Mouse (Mus musculus): ENCODE results near the gene Adipor1. TPM values are rescaled to one million over a fixed set of nuclear protein-coding genes. Genes with fewer than 3 reads are reported as not detected.

Adipor1 gene
- total and polyA plus RNA-seq, 2 experiments from 2014 or later, result 123 to 210 TPM

DNA sequence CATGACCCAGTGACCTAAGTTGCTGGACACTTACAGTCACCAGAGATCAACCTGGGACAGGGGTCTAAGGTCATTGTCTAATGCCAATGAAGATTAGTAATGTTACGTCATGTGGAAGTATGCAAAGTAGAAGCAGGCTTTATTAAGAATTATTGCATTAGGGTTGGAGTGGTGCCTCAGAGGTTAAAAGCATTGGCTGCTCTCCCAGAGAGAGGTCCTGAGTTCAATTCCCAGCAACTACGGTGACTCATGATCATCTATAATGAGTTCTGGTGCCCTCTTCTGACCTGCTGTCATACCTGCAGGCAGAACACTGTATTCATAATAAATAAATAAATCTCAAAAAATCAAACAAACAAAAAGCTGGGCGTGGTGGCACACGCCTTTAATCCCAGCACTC lies 35.0 kb downstream of the Adipor1 start:
- Histone ChIP-seq H3K9me3 (replicated peaks; ENCODE audit: control insufficient read depth, low read length) (no peaks in the 10 kb centered on the region), H3K36me3 (replicated peaks; ENCODE audit: control insufficient read depth, insufficient read depth, low read length) (no peaks in the 10 kb centered on the region), H3K4me1 (ENCODE audit: control insufficient read depth, insufficient read depth) (peaks cover 6% of the 10 kb centered on the region; the same call in 1 of the 2 replicates), H3K27me3 (ENCODE audit: control insufficient read depth, insufficient read depth, low read length) (no peaks in the 10 kb centered on the region), H3K4me2 (ENCODE audit: low read depth, low read length) (no peak overlapping the region), H3K4me3 (ENCODE audit: low read depth, low read length) (no peak overlapping the region), H3K27ac (ENCODE audit: low read depth) (no peak overlapping the region), H3K9ac (replicated peaks; ENCODE audit: low read depth, low read length) (no peak overlapping the region)
- 78% methylated on average over 4 of the region's 4 CpGs for WGBS
- DNase-seq (ENCODE audit: low spot score) (no peak), ATAC-seq (ENCODE audit: insufficient read depth, low read depth) (no peak)
- no peak; the same call in 1 of the 2 replicates for TF ChIP-seq CTCF (IDR thresholded peaks at IDR 0.05; ENCODE audit: low read depth)
- no peak for TF ChIP-seq EP300 (IDR thresholded peaks at IDR 0.05; ENCODE audit: low read depth)

- H3K4me1 ChIP-seq (ENCODE audit: control insufficient read depth, insufficient read depth), result peaks cover 9% of the 10 kb centered on the region
- H3K27me3 ChIP-seq (ENCODE audit: control insufficient read depth, insufficient read depth, low read length), result no peaks in the 10 kb centered on the region
- H3K27ac ChIP-seq (ENCODE audit: low read depth), result no peak overlapping the region
- ATAC-seq (ENCODE audit: insufficient read depth, low read depth) (no peak), DNase-seq (ENCODE audit: low spot score) (peak; percentile 22)
- TF ChIP-seq EP300 (IDR thresholded peaks at IDR 0.05; ENCODE audit: low read depth) (no peak), CTCF (IDR thresholded peaks at IDR 0.05; ENCODE audit: low read depth) (peak; percentile 68)
- no peak overlapping the region for H3K4me3 ChIP-seq (ENCODE audit: low read depth, low read length)
- H3K9me3 ChIP-seq (replicated peaks; ENCODE audit: control insufficient read depth, low read length), result no peaks in the 10 kb centered on the region
- H3K9ac ChIP-seq (replicated peaks; ENCODE audit: low read depth, low read length), result no peak overlapping the region
- H3K4me2 ChIP-seq (ENCODE audit: low read depth, low read length), result no peak overlapping the region
- WGBS, result 35% methylated on average over 3 of the region's 3 CpGs
- no peaks in the 10 kb centered on the region for H3K36me3 ChIP-seq (replicated peaks; ENCODE audit: control insufficient read depth, insufficient read depth, low read length)
Observed at GRCm38 (mm10) chr1:134450986-134451385, 35.8 kb downstream of the Adipor1 start.

GRCm38 (mm10) chr1:134454904-134455824 lies 40.0 kb downstream of the Adipor1 start, which contains the start of gene Klhl12:
TSS of gene Klhl12 (plus strand) at chr1:134455531.
- Histone ChIP-seq H3K27ac (ENCODE audit: low read depth) (peak within 1 kb of the TSS; percentile 74), H3K27me3 (ENCODE audit: control insufficient read depth, insufficient read depth, low read length) (no peaks in the 10 kb centered on the region), H3K36me3 (replicated peaks; ENCODE audit: control insufficient read depth, insufficient read depth, low read length) (peaks cover 17% of the 10 kb centered on the region), H3K4me2 (ENCODE audit: low read depth, low read length) (peak within 1 kb of the TSS; percentile 77), H3K4me1 (ENCODE audit: control insufficient read depth, insufficient read depth) (peaks cover 13% of the 10 kb centered on the region), H3K9me3 (replicated peaks; ENCODE audit: control insufficient read depth, low read length) (no peaks in the 10 kb centered on the region), H3K4me3 (ENCODE audit: low read depth, low read length) (peak within 1 kb of the TSS; percentile 88), H3K9ac (replicated peaks; ENCODE audit: low read depth, low read length) (peak within 1 kb of the TSS; percentile 84)
- no peak for TF ChIP-seq EP300 (IDR thresholded peaks at IDR 0.05; ENCODE audit: low read depth)
- peak; percentile 0; the same call in 1 of the 2 replicates for TF ChIP-seq CTCF (IDR thresholded peaks at IDR 0.05; ENCODE audit: low read depth)
- DNase-seq (ENCODE audit: low spot score) (peak; percentile 80), ATAC-seq (ENCODE audit: insufficient read depth, low read depth) (peak; percentile 95)
- WGBS, result 1% methylated on average over 60 of the region's 61 CpGs

- WGBS, result 17% methylated on average over 5 of the region's 5 CpGs
- ATAC-seq (ENCODE audit: insufficient read depth, low read depth) (no peak), DNase-seq (ENCODE audit: low spot score) (no peak)
- H3K27me3 ChIP-seq (ENCODE audit: control insufficient read depth, insufficient read depth, low read length), result no peaks in the 10 kb centered on the region
- H3K4me2 ChIP-seq (ENCODE audit: low read depth, low read length), result peak overlapping the region; percentile 77
- H3K27ac ChIP-seq (ENCODE audit: low read depth), result no peak overlapping the region
- no peak for TF ChIP-seq CTCF (IDR thresholded peaks at IDR 0.05; ENCODE audit: low read depth)
- peak overlapping the region; percentile 84 for H3K9ac ChIP-seq (replicated peaks; ENCODE audit: low read depth, low read length)
- no peaks in the 10 kb centered on the region for H3K9me3 ChIP-seq (replicated peaks; ENCODE audit: control insufficient read depth, low read length)
- peaks cover 13% of the 10 kb centered on the region for H3K4me1 ChIP-seq (ENCODE audit: control insufficient read depth, insufficient read depth)
- peak overlapping the region; percentile 88 for H3K4me3 ChIP-seq (ENCODE audit: low read depth, low read length)
- peaks cover 26% of the 10 kb centered on the region for H3K36me3 ChIP-seq (replicated peaks; ENCODE audit: control insufficient read depth, insufficient read depth, low read length)
Observed at GRCm38 (mm10) chr1:134456060-134456459, 40.9 kb downstream of the Adipor1 start.

DNA sequence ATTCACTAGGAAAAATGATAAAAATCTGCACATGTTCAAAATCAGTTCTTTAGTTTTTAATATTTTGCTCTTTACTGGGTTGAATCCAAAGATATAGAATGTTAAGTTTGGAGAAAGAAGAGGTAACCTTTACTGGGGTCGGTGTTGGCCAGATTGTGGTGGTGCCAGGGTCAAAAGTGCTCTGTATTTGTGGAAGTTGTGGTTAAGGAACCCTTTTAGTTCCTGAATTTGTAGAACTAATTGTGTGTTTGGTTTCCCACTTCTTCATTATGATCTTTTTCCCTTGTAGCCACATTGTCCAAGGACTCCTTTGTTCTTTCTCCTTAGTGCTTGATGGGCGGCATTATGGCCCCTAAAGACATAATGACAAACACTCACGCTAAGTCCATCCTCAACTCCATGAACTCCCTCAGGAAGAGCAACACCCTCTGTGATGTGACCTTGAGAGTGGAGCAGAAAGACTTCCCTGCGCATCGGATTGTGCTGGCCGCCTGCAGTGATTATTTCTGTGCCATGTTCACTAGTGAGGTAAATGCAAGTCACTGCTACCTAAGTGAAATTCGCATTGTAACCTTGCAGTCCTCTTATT lies 43.1 kb downstream of the Adipor1 start:
- TF ChIP-seq CTCF (IDR thresholded peaks at IDR 0.05; ENCODE audit: low read depth), result no peak
- no peak for TF ChIP-seq EP300 (IDR thresholded peaks at IDR 0.05; ENCODE audit: low read depth)
- Histone ChIP-seq H3K27ac (ENCODE audit: low read depth) (no peak overlapping the region), H3K36me3 (replicated peaks; ENCODE audit: control insufficient read depth, insufficient read depth, low read length) (peaks cover 39% of the 10 kb centered on the region), H3K27me3 (ENCODE audit: control insufficient read depth, insufficient read depth, low read length) (no peaks in the 10 kb centered on the region), H3K4me3 (ENCODE audit: low read depth, low read length) (no peak overlapping the region), H3K4me2 (ENCODE audit: low read depth, low read length) (no peak overlapping the region), H3K9ac (replicated peaks; ENCODE audit: low read depth, low read length) (no peak overlapping the region), H3K9me3 (replicated peaks; ENCODE audit: control insufficient read depth, low read length) (no peaks in the 10 kb centered on the region), H3K4me1 (ENCODE audit: control insufficient read depth, insufficient read depth) (peaks cover 13% of the 10 kb centered on the region)
- 90% methylated on average over 7 of the region's 7 CpGs for WGBS
- ATAC-seq (ENCODE audit: insufficient read depth, low read depth), result no peak
- no peak for DNase-seq (ENCODE audit: low spot score)
